Mouse (Mus musculus): Measurements from ENCODE around the gene Traf3ip3. TPM values are rescaled to one million over a fixed set of nuclear protein-coding genes. Genes with fewer than 3 reads are reported as not detected.

Traf3ip3 gene
- total RNA-seq, 2 experiments from 2014 or later, result 1.1 to 1.3 TPM

DNA sequence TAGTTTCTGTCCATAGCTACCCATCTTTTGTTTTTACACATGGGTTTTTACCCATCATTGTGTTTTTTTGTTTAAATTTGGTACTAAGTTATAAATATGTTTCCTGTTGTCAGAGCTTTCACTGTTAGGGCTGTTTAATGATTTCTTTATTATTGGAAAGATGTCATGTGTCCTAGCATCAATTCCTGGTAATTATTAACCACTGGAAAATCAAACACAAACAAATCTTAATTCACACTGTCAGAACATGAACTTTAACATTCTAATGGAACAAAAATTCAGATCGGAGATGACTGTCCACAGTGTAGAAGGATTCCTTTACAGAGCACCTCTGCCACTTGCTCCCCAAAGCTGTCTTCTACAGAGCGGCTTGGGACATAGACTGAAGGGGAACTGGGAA lies 3.9 kb upstream of the Traf3ip3 start:
- no peak for DNase-seq

DNA sequence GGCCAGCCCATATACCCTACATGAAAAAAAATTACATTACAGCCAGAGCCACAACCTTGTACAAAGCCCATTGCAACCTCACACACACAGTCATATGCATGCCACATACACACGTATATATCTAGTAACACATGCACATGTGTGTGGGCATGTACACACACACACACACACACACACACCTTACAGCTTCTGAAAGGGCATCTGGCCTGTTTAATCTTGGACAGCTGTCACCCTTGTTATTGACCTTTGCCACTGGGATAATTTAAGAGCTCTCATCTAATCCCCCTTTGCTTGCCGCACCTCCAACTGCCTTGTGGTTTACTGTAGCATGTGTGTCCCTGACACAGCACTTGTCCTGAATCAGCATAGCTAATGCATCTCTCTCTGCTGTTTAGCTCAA lies 2.3 kb upstream of the Traf3ip3 start:
- no peak for DNase-seq

DNA sequence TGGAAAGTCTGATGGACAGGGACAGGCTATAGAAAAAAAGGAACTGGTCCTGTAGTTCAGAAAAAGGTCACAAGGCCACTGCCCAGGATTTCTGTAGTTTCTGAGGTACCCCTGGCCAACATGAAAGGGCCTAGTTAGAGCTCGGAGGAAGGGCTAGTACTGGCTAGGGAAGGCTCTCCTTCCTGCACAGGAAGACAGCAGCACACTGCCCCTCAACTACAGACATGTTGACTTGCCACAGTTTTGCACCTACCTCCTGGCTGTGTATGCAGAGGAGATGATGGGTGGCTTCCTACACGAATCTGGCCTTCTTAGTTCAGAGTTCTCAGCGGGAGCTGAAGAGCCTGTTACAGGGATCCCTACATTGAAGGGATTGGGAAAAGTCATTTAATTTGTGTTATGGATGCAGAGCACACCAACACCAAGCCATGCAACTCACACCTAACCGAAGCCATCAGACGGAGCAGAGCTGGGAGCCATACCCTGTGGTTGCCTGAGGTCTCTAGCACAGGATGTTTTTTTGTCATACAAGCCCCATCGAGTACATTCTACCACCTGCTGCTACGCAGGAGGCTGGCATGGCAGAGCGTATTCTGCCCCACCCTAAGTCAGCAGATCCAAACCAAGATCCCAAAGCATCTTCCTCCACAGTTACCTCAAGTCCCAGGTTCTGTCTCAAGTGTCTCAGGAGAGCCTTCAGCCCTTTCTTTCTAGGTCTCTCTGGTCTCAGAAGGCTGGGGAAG lies 692 bp downstream of the Traf3ip3 start:
- DNase-seq, result no peak

DNA sequence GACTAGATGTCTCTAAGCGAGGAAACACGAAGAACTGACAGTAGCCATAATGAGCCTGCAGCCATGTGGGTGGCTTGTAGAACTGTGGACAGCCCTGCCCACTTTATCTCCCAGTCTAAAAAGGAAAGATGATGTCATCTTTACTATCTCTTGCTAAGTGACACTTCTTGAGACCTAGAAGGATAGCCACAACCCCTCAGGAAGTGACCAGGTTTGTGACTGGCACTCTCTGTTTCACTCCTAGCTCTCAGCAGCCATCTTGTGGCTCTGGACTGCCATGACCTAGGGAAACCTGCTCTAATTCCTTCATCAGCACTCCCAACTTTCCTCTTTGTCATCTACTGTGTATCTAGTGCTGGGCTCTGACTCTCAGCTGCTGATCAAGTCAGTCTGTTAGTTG lies 3.2 kb downstream of the Traf3ip3 start:
- no peak for DNase-seq

DNA sequence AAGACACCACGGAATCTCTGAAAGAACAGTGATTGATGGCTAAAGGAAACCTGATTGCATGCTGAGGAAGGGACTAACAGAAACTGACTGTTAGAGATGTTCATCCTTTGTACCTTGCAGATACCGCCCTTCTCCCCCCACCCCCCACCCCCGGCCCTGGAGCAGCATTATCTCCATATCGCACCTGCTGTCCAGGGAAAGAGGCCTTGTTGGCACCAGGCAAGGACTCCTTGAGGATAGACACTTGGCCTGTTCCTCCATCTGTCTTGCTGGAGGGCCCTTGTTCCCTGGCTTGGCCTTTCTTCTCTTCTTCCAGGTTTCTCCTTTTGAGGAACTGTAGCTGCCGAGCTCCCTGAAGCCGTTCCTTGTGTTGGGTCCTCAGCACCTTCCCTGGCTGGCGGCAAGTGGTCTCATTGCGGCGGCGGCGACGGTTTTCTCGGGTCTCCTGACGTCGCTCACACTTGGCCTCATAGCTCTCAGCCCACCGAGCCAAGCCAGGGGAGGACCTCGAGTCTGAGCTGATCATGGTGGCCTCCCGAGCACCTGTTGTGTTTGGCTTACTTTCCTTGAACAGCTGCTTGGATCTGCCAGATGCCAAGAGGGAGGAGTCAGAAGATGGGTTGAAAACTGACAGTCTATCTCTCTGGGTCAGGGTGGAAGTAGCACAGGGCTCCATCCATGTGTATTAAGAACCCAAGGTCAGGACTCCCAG lies 3.9 kb downstream of the Traf3ip3 start:
- DNase-seq, result no peak

DNA sequence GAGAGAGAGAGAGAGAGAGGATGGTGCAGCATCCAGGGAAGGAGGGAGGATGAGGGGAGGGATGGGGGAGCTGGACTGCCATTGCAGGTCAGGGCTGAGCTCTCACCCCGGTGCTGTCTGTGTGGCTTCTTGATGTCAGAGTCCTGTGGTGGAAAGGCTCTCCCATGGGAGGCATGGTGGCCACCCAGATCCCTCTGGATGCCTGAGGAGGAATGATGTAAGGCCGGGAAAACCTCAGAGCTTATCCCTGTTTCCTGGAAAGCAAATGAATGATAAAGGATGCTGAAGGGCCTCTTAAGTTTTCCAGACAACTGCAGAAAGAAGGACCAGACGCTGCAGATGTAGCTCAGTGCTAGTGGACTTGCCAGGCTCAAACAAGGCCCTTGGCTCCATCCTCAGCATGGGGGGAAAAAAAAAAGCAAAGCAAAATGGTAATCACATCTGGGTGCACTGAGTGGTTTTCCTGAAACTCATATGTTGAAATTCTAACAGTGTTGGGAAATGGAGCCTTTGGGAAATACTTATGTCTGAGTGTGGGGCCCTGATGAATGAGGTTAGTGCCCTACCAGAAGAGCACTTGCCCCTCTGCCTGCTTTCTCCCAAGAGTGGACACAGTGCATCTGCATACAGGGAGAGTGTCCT lies 6.2 kb downstream of the Traf3ip3 start:
- no peak for DNase-seq

DNA sequence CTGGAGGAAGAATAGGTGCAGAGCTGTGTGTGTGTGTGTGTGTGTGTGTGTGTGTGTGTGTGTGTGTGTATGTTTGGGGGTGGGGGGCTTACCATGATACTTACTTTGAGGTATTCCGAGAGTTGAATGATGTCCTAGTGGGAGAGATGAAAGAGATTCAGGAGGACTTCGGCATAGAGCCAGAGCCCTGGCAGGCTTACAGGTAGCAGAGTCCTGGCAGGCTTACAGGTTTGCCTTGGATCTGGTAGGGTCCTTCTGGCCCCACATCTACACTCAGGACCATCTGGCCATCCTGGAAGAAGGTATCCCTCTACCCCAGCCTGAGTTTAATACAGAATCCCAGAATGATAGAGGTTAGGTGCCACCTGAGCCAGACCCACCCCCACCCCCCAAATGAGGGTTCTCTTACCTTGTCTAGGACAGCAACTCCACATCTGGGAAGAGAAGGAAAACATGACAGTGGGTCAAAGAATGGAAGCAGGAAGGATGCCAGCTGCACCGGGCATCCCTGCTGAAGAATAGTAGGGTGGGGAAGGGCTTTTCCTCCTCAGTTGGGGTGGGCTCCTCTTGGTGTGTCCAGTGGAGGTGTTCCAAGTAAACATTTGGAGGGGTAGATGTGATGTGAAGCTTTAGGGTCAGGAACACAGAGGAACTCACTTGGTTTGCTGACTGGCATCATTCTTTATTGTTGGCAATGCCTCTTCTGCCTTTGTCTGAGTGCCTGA lies 6.9 kb downstream of the Traf3ip3 start:
- no peak for DNase-seq

DNA sequence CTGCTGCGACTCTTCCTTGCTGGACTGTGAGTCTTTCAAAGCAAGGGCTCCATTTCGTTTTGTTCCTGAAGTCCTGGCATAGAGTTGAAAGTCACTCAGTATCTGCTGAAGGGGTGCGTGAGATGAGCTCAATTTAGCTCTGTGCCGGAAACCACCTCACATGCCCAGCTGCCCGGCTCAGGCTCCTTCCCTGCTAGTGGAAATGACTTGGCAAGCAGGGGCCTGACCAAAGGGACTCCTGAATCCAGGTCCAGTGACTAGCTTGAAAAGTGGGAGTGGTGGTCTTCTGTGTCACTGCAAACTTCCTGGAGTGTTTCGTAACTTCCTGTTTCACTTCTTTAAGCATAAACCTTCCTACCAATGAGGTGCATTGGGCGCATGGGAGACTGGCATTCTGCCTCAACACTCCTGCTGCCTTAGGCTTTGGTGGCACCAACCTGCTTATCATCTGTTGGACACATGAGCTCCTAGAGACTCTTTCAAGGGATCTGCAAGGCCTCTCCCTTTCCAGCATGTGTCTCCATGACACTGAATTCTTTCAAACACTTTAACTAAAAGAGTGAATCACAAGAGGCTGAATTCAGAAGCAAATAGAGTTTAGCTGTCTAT lies 9.7 kb downstream of the Traf3ip3 start:
- DNase-seq, result no peak

DNA sequence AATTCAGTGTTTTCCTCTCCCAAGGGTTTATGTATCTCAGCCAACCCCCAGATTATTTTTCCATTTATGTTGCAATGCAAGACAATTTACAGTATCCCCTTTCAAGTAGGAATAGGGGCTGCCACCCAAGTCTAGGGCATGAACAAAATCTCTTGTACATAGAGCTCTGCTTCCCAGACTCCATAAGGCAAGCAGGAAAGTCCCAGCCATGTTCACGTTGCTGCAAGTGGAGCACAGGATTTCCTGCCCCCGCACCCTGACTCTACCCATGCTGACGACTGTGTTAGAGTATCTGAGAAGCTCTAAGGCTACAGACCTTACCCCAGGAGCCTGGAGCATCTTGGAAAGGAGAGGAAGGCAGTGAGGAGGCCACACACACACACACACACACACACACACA lies 11.7 kb downstream of the Traf3ip3 start:
- no peak for DNase-seq

DNA sequence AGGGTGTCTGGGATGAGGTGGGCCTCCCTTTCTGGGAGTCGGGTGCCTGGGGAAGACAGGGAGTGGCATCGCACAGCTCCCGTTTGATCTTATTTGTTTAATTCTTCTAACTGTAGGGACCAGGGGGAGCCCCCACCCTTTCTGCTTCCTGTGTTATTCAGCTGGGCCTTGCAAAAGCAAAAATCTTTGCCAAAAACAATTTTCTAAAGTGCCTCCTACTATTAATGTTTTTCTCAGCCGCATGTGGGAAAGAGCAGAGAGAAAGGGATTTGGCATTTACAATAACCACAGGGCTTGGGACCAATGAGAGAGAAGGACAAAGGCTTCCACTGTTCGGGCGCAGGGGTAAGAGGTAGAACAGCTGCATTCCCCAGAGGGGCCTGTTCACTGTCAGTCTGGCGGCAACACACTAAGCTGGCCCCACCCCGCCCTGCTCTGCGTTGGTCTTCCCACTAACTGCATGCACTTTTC lies 12.3 kb downstream of the Traf3ip3 start:
- DNase-seq, result no peak

DNA sequence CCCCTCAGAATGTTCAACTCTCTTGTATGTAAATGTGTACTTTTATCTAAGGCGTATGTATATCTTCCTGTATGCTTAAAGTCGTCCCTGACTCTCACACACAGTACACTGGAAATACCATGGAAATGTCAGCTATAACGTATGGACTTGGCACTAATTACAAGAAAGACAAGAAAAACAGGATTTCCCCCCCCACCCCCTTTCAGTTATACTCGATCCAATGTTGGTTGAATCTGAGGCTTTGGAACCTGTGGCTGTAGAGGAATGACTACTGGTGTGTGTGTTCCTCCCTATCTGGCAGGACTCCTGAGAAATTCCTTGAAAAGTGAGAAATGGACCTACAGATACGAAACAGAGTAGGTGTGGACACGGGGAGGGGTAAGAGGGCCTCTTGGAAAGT lies 13.2 kb downstream of the Traf3ip3 start:
- DNase-seq, result no peak

DNA sequence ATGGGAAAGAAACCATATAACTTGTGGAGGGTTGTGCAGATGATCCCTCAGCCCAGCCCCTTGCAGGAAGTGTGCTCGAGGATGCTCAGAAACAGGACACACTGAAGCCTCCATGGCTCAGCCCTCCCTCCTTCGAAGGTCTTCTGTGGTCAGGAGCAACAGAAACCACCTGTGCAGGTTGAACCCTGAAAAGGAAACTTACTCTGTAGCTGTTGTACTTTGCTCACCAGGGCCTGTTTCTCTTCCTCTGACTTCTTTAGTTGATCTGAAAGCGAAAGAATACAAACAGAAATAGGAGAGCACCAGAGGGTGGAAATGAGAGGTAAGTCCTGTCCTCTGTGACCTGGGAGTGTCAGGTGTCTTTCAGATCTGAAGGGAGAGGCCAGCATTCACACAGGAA lies 20.4 kb downstream of the Traf3ip3 start:
- no peak for DNase-seq

DNA sequence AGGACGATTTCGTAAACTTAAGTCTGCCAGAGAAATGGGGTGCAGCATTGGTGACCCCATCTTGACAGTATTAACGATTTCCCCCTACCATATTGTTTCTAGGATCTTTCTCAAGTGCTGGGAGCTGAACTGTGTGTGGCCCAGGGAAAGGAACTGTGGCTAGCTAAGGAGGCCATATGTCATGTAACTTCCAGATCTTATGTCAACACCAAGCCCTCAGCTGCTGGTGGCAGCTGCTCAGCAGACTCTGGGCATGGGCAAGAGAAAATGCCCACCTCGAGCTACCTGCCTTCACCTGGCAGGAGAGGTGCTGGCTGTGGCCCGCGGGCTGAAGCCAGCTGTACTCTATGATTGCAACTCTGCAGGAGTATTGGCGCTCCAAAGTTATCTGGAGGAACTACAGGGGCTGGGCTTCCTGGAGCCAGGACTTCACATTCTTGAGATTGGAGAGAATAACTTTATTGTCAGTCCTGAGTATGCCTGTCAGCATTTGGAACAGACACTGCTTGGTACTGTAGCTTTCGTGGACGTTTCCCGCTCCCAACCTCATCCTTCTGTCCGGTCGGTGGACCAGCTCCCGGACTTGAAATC lies 27.3 kb downstream of the Traf3ip3 start:
- no peak for DNase-seq

DNA sequence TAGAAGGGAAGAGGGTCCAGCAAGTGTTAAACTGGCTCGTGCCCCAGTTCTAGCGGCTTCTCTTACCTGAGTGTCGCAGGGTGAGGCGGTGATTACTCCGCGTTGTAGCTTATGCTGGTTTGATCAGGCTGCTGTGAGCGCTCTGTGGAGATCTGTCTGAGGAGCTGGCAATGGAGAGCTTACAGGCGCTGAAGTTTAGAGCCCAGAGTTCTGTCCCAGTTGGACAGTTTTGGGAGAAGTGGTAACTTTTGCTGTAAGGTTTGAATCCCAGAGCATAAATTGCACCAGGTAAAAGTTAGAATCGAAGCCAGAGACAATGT lies 27.7 kb downstream of the Traf3ip3 start:
- no peak for DNase-seq

DNA sequence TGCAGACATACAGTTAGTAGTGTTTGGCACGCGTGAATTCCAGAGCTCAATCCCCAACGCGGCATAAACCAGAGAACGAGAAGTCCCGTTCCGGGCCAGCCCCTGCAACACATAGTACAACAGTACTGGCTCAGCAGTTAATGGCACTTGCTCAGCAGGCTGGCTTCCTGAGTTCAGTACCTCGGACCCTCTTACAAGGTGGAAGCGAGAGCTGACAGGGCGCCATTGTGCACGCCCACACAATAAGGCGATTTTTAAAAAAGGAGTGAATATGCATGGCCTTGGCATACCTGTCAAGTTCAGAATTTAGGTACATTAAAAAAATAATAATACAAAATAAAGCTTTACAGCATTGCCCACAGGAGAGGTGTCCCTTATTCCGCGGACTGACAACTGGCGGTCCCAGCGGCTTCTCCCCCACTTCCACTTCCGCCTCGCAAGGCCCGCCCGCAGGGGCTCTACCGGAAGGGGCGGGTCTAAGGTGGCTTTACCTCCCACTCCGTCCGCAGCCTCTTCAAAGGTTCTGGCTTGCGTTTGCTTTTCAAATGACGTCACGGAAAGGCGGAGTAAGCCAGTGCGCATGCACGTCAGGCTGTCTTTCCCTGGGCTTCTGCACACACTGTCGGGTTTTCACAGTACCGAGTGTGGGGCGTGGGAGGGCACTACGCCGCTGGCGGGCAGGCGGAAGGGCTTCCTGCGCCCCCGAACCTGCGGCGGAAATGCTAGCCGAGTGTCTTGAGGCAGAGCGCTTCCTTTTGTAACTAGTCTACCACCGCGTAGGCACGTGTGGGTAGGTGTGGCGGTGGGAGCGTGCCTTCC lies 28.3 kb downstream of the Traf3ip3 start:
- peak; percentile 94 to 96 for DNase-seq

DNA sequence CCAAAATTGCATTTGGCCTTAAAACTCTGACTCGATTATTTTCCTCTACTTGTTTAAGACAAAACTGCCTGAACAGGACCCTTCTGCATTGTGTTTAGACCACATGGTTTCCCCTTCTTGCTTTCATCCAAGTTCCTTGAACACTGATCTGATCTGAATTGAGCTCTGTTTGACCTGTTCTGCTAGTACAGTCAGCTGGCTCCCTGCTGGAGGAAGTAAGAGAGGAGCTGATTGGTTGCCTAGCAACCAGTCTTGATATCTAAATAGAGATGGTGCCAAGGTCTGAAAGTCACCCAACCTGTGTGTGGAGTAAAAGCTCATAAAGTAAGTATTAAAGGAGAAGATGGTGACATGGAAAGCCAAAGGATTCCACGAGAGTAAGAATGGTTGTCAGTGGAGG lies 31.6 kb downstream of the Traf3ip3 start:
- no peak for DNase-seq

DNA sequence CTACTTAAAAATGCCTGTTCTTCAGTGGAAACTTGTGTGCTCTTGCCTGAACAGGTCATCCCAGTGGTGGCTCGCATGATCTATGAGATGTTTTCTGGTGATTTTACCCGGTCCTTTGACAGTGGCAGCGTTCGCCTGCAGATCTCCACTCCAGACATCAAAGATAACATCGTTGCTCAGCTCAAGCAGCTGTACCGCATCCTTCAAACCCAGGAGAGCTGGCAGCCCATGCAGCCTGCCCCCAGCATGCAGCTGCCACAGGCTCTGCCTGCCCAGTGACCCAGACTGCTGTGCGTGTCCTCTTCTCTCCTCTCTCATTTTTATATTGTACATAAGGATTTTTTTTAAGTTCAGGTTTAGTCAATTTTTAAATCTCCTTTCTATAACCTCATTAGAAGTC lies 32.3 kb downstream of the Traf3ip3 start:
- DNase-seq, result no peak

DNA sequence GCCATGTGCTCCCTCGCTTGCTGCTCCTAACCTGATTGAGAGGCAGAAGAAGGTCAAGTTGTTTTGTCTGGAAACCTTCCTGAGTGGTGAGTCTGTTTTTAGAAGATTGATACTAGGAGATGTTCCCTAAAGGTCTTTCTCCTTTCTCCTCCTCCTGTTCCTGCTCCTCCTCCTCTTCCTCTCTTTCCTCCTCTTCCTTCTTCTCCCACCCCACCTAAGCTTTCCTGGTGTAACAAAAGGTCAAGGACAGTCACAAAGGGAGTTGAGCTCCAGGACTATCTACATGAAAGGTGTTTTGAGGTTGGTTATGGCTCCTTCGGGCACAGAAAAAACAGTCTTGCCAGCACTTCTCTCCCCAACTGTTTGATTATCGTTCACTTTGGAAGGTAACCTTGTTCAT lies 33.8 kb downstream of the Traf3ip3 start, which contains the start of gene A130010J15Rik:
TSS of gene A130010J15Rik (plus strand) at position 301 of the 400 bp plus-strand sequence.
- no peak for DNase-seq

DNA sequence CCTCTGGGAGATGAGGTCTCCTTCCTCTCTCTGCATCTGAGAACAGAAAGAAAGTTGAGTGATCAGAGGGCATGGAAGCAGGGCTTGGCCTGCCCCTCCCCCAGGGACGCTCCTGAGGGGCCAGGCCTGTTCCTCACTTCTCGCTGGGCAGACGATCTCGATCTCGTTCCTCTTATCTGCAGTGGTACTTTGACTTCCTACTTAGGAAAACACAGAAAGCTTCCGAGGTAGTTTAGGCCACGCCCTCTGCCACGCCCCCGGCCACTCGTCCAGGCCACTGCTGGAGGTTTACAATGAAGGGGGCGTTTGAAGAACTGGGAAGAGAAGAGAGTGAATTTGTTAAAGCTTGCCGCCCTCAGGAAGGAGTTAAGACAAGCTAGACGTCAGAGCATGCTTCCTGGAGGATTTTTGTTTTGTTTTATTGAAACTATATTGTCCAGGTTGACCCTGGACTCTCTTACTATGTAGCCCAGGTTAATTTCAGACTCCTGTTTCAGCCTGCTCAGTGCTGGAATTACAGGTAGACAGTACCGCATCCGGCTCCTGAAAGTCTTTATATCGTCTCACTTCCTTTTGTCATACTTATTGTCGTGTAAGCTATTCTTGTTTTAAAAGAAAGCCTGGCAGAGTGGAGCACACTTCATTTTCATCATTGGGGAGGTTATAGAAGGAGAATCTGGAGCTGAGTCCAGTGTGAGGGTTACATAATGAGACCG lies 41.0 kb downstream of the Traf3ip3 start:
- DNase-seq, result no peak

DNA sequence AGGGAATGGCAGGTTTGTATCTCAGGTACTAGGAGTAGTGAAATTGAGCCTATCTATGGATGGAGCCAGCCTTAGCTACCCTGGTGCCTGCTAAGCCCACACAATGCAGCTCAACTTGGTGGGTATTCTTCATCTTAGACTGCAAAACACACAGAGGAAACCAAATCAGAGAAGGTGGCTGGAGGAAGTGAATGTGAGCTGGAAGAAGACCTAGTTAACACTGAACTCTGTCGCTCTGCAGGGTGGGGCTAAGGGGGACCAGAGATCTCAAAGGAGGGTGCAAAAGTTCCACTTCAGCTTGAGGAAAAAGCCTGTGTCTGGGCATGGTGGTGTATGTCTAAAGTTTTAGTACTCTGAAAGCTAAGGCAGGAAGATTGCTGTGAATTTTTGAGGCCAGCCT lies 41.9 kb downstream of the Traf3ip3 start:
- DNase-seq, result no peak

DNA sequence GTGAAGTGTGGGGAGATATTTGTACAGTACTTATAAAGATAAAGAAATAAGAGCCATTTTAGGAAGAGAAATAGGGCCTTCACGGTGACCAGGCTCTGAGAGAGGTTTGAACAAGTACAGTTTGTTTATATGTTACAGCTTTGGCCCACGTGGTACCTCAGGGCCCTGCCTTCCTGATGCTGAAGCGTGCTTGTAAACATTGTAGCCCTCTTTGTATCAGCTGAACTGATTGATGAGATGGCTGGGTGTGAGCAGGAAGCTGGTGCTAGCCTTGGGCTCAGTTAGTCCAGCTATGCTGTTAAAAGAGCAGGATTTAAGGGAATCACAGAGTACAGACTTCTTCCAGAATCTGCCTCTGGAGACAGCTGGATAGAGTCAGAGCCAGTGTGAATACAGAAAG lies 42.3 kb downstream of the Traf3ip3 start:
- no peak for DNase-seq

All from layer of hippocampus, postnatal 36 days (tissue).